Mouse (Mus musculus) E14TG2a.4 (cell line): ENCODE results near the gene Abca17.

ENCODE experiments used
- CTCF ChIP-seq: conservative IDR thresholded peaks from 2 replicates; pipeline ENCODE4 v1.5.1; 2014; ENCODE audit warnings: low read length
- POU5F1 ChIP-seq: IDR thresholded peaks from 2 replicates; pipeline ENCODE4 v1.6.1; 2014; ENCODE audit warnings: low read length, borderline replicate concordance

GRCm38 (mm10) chr17:24378496-24378895 is 27.6 kb upstream of the Abca17 start:
- TF ChIP-seq CTCF (no peak), POU5F1 (no peak)
